Mouse (Mus musculus) hindlimb bud, embryonic 11.5 days (tissue): ENCODE data around the gene Ralbp1.

Experiments
- DNase-seq: peaks from one replicate; pipeline ENCODE4 v3.0.0-alpha.2; 2012; ENCODE audit warnings: low read depth, low spot score; ENCODE audit errors: extremely low spot score

Ralbp1 gene

GRCm38 (mm10) chr17:65802026-65802425 lies 83.6 kb downstream of the Ralbp1 start:
- DNase-seq, result no peak

DNA sequence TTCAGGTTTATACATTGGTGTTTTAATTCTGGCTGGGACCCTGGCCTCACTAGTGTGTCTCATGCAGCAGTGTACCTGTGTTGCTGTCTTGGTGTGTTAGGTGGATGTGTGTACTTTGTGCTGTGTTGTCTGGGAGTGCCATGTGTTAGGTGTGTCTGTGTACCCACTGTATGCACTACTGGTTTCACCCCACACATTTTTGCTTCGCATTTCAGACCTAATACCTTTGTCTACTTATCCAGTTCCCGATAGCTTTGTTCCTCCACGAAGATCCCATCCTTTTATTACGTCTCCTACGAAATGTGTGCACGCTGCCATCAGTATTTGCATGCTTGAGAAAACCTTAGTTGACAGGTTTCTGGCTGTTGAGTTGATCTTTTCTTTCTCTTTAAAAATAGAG lies 85.1 kb downstream of the Ralbp1 start:
- no peak for DNase-seq

DNA sequence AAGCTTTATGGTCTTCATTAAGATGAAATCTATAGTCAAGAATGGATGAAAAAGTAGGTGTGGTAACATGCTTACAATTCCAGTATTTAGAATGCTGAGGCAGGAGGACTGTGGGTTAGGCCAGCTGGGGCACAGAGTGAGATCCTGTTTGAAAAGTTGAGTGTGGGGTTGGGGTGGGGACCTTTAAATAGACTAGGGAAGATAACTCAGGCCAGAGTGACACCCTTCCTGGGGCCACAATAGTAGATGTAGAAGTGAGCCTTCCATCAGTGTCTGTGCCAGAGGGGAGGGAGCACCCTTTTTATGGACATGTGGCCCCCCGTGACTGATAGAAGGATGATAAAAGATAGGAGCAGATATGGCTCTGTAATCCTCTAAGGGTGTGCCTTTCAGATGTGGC lies 86.2 kb downstream of the Ralbp1 start:
- DNase-seq, result no peak

DNA sequence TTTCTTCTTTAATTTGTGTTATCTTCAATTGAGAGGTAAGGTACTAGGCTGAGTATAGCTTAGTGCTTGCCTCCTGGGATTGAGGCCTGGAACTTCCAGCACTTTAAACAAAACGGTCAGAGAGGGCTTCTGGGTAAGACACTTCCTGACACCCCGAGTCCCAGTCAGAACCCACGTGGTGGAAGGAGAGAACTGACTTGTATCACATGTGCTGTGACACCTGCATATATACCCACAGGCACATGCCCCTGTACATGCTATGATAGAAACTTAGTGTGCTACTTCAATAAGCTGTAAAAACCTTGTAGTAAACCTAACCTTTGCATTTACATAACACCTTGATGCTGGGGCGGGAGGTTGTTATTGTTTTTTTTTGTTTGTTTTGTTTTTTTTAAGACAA lies 87.2 kb downstream of the Ralbp1 start:
- DNase-seq, result no peak
